ENCODE assay signal across 24 mouse cellular contexts in genomic region chr19:58536691-58537090, GRCm38 (mm10). TPM values are rescaled to one million over a fixed set of nuclear protein-coding genes. Genes with fewer than 3 reads are reported as not detected.
DNase-seq lines count a peak whose midpoint lies in the region; ATAC-seq and TF ChIP-seq lines count a peak whose summit lies in the region.
"Had no signal": no experiment of that assay in that cellular context is flagged by ENCODE, and none has a peak within 500 bp of the region (broad histone marks: within the 10 kb centered on the region; RNA-seq: fewer than 3 reads in every experiment).

No protein-coding gene starts in this region.

- no peak overlapping the region for H3K4me2 ChIP-seq in forebrain, postnatal 0 days (ENCODE audit: low read depth)
- H3K4me2 ChIP-seq: forebrain, embryonic 12.5 days; hindbrain, embryonic 15.5 days; lung, embryonic 14.5 days had no signal

- peak; percentile 47 for DNase-seq in layer of hippocampus, adult 11-12 months (ENCODE audit: low spot score)
- DNase-seq in layer of hippocampus, adult 9-10 months (ENCODE audit: low spot score), result no peak
- DNase-seq in frontal cortex, adult 2 months (ENCODE audit: extremely low spot score in 1 of 2, low spot score in 1 of 2), result peak; percentile 53 to 58
- peak in 1 of 2 experiments; percentile 54 for DNase-seq in left cerebral cortex, adult 2 months (ENCODE audit: extremely low spot score in 1 of 2, low spot score in 2 of 2)
- DNase-seq in right cerebral cortex, postnatal 14 days, result peak; percentile 44
- no peak for DNase-seq in ovary, postnatal 10 days (ENCODE audit: low spot score)
- no peak for DNase-seq in kidney, postnatal 25 days
- no peak for DNase-seq in forebrain, postnatal 0 days
- DNase-seq: cerebellum, postnatal 14 days; heart, adult 2 months; heart, postnatal 10 days; kidney, adult 11 months; kidney, postnatal 14 days; lung, embryonic 14.5 days; midbrain, embryonic 14.5 days; thymus, postnatal 4 days had no signal

- ATAC-seq in forebrain, postnatal 0 days, result no peak
- ATAC-seq: activated CD4-positive, CD25-positive, alpha-beta regulatory T cell, adult 4 months had no signal

- H3K9me3 ChIP-seq in forebrain, postnatal 0 days (ENCODE audit: low read length), result no peaks in the 10 kb centered on the region
- H3K9me3 ChIP-seq: embryonic facial prominence, embryonic 12.5 days; forebrain, embryonic 12.5 days; hindbrain, embryonic 15.5 days had no signal

- H3K27me3 ChIP-seq in forebrain, postnatal 0 days (ENCODE audit: insufficient read depth, low read length), result no peaks in the 10 kb centered on the region
- H3K27me3 ChIP-seq: embryonic facial prominence, embryonic 12.5 days; forebrain, embryonic 12.5 days; hindbrain, embryonic 15.5 days had no signal

- H3K4me1 ChIP-seq in forebrain, postnatal 0 days (ENCODE audit: insufficient read depth), result no peaks in the 10 kb centered on the region

- WGBS in forebrain, postnatal 0 days, result 86% methylated on average over 10 of the region's 10 CpGs

- TF ChIP-seq CTCF in left cerebral cortex, adult 2 months (IDR thresholded peaks at IDR 0.05), result no peak
- no peak for TF ChIP-seq CTCF in forebrain, postnatal 0 days (IDR thresholded peaks at IDR 0.05; ENCODE audit: low read depth)

- H3K27ac ChIP-seq in left cerebral cortex, adult 2 months, result peak overlapping the region; percentile 36; the same call in 1 of the 2 replicates
- no peak overlapping the region for H3K27ac ChIP-seq in forebrain, postnatal 0 days (ENCODE audit: low read depth, low read length)
- H3K27ac ChIP-seq: embryonic facial prominence, embryonic 12.5 days; forebrain, embryonic 12.5 days; heart, adult 2 months; hindbrain, embryonic 15.5 days had no signal

- intact Hi-C loops in left cerebral cortex, adult 2 months (cut with DNase I), result no loop called here

- peak overlapping the region; percentile 27 for H3K4me3 ChIP-seq in left cerebral cortex, adult 2 months
- H3K4me3 ChIP-seq in forebrain, postnatal 0 days (ENCODE audit: low read depth, low read length), result no peak overlapping the region
- H3K4me3 ChIP-seq: embryonic facial prominence, embryonic 12.5 days; forebrain, embryonic 12.5 days; heart, adult 2 months; hindbrain, embryonic 15.5 days had no signal

- H3K36me3 ChIP-seq in forebrain, postnatal 0 days (ENCODE audit: insufficient read depth), result no peaks in the 10 kb centered on the region
- H3K36me3 ChIP-seq: embryonic facial prominence, embryonic 12.5 days; forebrain, embryonic 12.5 days; hindbrain, embryonic 15.5 days had no signal

- no peak overlapping the region for H3K9ac ChIP-seq in forebrain, postnatal 0 days
- H3K9ac ChIP-seq: embryonic facial prominence, embryonic 12.5 days; forebrain, embryonic 12.5 days; hindbrain, embryonic 15.5 days; lung, embryonic 14.5 days had no signal

RNA-seq across cellular contexts. Expression of gene Ccdc172, which starts 24.9 kb away (rescaled TPM):
- not detected in 2 replicates for polyA plus RNA-seq in frontal cortex, adult 2 months (2012; rRNA removed)
- total RNA-seq in left cerebral cortex, adult 2 months (2021), result not detected
- total RNA-seq in forebrain, postnatal 0 days (2014; rRNA removed), result not detected in 2 replicates
- polyA plus RNA-seq in forebrain, postnatal 0 days (2015; fragmentation: Nextera tagmentation; extraction: Ambion mirVana), result not detected in 2 replicates
- total RNA-seq: adrenal gland, postnatal 4 days; gastrocnemius, adult 8-10 months; heart, adult 2 months; heart, postnatal 10 days; liver, adult 2 months had no signal
- polyA plus RNA-seq: activated CD4-positive, CD25-positive, alpha-beta regulatory T cell, adult 4 months; embryonic facial prominence, embryonic 12.5 days; forebrain, embryonic 12.5 days; heart, adult 2 months; hindbrain, embryonic 15.5 days; liver, adult 2 months; lung, embryonic 14.5 days; midbrain, embryonic 14.5 days; stomach, embryonic 14.5 days had no signal

Comparison
In these comparisons a context has a peak if more than half of its experiments do, and no peak if none do; other contexts are left out.
1. DNase-seq: peak in layer of hippocampus, adult 11-12 months (single experiment), frontal cortex, adult 2 months (2 of 2) and right cerebral cortex, postnatal 14 days (single experiment); none in layer of hippocampus, adult 9-10 months (single experiment), ovary, postnatal 10 days (single experiment), kidney, postnatal 25 days (0 of 2) and forebrain, postnatal 0 days (single experiment).